Mouse (Mus musculus): ENCODE measurements around the gene Wdr63. TPM values are rescaled to one million over a fixed set of nuclear protein-coding genes. Genes with fewer than 3 reads are reported as not detected.
"Not testable (repeated sequence)": the region's sequence is repeated elsewhere in the genome, so short reads cannot be mapped to it uniquely, and the experiment has no call there.

Wdr63 gene
- total RNA-seq, 2 experiments from 2014 or later, result 0.64 TPM; not detected in 1

DNA sequence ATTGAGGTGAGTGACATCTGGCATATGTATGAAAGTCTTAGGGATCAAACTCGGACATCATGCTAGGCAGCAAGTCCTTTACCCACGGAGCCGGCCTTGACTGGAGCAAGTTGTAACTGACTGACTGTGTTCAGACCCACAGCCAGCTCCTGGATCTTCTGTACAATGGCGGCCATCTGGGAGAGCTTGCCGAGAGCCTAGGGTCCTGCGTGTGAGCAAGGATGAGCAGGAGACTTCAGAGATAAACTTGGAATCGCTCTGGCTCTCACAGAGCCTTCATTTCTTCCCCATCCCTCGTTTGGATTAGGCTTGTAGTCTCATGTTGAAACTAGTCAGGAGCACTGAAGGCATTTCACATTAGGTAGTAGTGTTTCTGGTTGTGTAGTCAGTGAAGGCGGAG, 85.7 kb downstream of the Wdr63 start:
- intact Hi-C loops (cut with DNase I), result no loop called here
- no peak for DNase-seq (ENCODE audit: low spot score in 2 of 2)

DNA sequence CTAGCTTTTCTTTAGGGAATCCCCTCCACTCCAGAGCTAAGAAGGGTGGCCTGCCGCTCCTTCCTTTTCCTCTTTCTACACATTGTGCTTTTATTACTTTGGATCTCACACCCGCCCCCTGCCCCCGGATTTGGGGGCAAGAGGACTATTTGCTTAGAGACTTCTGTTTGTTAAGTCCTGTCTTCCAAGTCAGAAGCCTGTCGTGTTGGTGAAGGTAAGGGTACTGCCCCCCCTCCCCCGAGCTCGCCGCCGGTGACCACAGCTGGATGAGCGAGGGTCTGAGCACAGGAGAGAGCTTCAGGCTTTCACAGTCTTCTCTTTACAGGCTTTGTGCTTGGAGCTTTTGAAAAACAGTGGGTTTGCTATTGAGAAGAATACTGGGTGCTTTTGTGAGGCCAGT, 90.4 kb downstream of the Wdr63 start:
- DNase-seq (ENCODE audit: low spot score in 2 of 2), result no peak
- intact Hi-C loops (cut with DNase I), result no loop called here

DNA sequence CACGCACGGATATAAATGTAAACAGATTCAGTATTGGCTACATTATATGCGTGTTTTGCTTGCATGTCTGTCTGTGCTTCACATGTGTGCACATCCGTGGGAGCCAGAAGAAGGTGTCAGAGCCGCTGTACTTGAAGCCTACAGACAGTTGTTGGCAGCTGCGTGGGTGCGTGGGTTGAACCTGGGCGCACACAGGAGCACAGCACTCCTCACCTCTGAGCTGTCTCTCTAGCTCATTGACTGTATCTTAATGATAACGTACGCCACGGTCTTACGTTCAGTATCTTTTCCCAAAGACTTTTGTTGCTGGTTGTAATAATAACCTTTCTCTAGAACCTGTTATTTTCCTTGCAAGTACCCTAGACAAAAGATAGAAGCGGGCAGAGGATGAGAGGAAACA, 91.0 kb downstream of the Wdr63 start:
- no peak for DNase-seq (ENCODE audit: low spot score in 2 of 2)
- intact Hi-C loops (cut with DNase I), result no loop called here

DNA sequence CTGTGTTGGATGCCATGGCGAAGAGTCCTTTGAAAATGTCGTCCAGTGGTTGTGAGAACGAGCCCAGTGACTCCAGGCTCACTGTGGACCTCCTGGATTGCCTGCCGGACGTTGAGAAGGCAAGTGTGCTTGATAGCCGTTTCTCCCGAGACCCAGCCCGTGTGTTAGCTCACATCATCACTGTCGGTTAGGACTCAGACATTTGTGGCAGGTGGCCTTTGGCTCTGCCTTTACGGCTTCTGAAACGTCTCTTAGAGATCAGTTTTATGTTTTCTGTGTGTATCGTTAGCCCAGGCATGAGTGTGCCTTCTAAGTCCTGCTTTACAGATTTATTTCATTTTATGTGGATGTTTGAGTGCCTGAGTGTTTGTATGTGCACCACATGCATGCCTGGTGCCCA, 93.6 kb downstream of the Wdr63 start:
- intact Hi-C loops (cut with DNase I), result no loop called here
- DNase-seq (ENCODE audit: low spot score in 2 of 2), result no peak

DNA sequence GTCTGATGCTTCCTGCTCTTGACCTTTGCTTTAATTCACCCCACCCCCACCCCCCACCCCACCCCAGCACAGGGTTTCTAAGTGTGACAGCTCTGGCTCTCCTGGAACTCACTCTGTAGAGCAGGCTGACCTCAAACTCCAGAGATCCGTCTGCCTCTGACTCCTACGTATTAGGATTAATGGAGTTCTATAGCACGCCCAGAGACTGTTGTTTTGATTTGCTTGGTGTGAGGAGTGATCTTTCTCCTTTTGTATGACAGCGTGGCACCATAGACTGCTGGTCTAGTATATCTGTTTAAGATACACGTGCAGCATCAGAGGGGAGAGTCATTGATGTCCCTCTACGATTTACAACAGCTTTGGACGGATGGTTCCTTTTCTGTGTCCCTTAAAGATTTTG, 94.4 kb downstream of the Wdr63 start:
- DNase-seq (ENCODE audit: low spot score in 2 of 2), result no peak
- intact Hi-C loops (cut with DNase I), result no loop called here

DNA sequence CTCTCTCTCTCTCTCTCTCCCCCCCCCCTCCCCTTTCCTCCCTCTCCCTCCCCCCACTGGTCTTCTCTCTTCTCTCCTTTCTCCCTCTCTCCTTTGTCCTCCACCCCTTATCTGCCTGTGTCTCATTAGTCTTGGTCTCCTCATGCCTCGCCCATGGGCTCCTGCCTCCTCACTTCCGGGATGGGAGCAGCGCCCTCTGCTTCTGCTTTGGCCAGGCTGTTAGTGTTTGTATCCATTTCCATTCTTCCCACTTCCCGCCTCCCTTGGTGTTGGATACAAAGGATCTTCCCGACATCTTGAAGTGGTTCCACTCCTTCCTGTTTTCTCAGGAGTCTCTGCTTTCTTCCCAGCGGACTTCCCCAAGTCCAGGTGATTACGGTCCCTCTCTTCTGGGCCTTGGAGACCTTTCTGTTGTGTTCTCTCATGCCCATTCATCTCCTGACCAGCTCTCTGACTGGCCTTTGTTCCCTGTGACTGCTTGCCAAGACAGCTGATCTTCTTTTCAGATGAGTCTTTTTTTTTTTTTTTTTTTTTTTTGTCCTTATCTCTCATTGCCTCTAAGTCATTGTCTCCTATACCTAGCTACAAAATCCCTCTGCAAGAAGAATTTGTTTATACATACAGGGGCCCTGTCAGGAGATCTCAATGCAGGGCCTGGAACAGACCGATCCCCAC, 96.2 kb downstream of the Wdr63 start:
- intact Hi-C loops (cut with DNase I), result no loop called here
- no peak for DNase-seq (ENCODE audit: low spot score in 2 of 2)

DNA sequence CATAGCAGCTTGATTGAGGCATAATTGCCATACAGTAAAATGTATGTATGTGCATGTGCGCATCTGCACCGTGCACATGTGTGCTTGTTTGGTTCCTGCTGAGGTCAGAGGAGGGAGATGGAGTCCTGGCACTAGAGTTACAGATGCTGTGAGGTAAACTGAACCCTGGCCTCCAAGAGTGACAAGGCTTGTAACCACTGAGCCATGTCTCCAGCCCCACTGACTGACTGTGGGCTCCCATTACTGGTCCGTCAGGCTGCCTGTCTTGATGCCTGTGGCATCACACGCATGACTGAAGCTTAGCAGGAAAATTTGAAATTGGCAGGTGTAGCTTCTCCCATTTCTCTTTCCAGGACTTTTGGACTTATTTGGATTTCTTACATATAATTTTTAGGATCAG, 97.2 kb downstream of the Wdr63 start:
- intact Hi-C loops (cut with DNase I), result no loop called here
- no peak for DNase-seq (ENCODE audit: low spot score in 2 of 2)

DNA sequence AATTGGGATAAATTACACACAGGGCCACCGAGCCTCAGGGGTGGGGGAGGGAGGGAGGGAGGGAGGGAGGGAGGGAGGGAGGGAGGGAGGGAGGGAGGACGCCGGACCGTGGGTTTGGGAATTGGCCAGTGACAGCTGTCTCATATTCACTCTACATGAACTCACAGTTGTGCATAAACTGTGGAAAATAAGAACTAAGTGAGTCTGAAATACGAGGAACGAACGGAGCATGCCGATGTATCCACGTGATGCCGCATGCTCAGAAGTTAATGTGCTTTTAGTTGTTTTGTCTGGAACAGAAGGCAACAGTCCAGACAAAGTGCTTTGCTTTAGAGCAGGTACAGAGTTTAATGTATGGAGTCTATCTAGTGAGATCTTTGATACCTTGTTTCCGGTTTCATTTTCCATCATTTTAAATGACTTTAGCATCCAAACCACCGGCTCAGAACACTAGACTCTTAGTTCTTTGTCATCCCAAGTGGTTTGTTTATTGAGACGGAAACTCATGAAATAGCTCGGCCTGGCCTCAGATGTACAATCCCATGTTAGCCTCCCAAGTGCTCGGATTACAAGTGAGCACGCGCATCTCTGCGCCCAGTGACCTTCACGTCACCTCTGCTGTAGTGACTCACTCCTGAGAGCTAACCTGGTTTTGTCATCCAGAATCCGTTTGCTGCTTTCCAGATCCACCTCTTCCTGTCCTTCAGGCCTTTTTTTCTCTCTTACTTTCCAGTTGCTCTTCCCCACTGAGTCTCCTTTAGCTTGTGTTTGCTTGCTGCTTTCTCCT, 97.9 kb downstream of the Wdr63 start:
- no peak for DNase-seq (ENCODE audit: low spot score in 2 of 2)
- intact Hi-C loops (cut with DNase I), result no loop called here

DNA sequence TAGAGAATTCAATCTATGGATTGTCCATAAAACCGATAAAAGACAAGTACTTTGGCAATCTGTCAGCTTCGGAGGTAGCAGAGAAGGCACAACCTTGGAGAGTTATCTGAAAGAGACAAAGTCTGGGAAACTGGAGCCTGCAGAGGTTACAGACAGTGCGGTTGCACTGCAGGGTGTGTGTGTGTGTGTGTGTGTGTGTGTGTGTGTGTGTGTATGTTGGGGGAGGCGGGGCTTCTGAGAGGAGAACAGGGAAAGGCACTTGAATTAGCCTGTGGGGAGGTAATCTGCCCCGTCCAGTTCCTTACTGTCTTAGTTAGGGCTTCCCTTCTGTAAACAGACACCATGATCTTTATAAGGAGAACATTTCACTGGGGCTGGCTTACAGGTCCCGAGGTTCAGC, 100.1 kb downstream of the Wdr63 start:
- no peak for DNase-seq (ENCODE audit: low spot score in 2 of 2)
- intact Hi-C loops (cut with DNase I), result no loop called here

DNA sequence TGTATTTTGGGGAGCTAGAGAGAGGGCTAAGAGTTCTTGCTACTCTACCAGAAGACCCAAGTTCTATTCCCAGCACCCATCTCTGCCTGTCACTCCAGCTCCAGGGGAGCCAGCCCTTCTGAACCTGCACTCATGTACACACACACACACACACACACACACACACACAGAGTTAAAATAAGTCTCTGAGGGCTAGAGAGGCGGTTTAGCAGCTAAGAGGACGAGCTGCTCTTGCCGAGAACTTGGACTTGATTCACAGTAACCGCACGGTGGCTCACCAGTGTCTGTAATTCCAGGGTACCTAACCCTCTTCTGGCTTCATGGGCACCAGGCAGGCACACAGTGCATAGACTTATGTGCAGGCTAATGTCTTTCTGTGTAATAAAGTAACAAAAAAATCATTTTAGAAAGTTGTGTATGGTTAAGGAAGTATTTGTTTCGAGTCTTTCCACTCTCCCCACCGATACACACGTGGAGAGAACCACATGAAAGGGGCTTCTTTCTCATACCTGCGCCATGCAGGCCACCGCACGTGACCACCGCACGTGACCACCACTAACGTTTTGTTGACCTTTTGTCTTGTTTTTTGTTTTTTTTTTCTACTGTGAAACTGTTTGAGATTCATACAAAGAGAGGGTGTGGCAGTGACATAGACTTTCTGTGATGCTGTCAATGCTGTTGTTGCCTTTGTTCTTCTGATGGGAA, 103.4 kb downstream of the Wdr63 start:
- no peak for DNase-seq (ENCODE audit: low spot score in 2 of 2)
- intact Hi-C loops (cut with DNase I), result no loop called here

DNA sequence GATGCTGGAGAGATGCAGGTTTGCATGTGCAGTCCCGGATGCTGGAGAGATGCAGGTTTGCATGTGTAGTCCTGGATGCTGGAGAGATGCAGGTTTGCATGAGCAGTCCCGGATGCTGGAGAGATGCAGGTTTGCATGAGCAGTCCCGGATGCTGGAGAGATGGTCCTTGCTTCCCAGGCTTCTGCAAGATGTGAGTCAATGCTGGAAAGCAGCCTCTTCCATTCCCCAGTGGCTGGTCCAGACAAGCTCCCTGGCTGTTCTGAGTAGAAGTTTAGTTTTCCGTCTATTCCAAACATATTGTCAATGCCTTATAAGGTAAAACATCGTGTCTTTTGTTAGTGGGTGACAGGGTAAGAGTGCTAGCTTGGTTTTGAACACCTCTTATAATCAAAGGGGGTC, 111.4 kb downstream of the Wdr63 start:
- intact Hi-C loops (cut with DNase I); DNase-seq (ENCODE audit: low spot score in 2 of 2): not testable (repeated sequence)

DNA sequence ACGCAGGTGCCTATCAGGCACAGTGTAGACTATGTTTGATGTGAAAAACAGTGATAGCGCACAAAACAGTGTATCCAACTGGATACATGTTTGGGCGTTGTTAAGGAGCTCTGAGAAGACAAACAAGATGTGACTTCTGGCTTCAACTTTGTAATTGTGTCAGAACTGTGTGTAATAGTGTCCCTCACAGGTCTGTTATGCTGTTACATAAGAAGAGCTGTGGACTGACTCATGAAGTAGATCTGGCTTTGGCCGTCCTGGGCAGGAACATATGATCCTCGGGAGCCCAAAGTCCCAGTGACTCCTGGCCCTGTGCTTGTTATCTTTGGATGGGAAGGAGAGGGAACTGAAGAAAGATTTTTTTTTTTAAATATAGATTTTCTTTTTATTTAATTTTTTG, 112.4 kb downstream of the Wdr63 start:
- intact Hi-C loops (cut with DNase I), result no loop called here
- no peak for DNase-seq (ENCODE audit: low spot score in 2 of 2)

DNA sequence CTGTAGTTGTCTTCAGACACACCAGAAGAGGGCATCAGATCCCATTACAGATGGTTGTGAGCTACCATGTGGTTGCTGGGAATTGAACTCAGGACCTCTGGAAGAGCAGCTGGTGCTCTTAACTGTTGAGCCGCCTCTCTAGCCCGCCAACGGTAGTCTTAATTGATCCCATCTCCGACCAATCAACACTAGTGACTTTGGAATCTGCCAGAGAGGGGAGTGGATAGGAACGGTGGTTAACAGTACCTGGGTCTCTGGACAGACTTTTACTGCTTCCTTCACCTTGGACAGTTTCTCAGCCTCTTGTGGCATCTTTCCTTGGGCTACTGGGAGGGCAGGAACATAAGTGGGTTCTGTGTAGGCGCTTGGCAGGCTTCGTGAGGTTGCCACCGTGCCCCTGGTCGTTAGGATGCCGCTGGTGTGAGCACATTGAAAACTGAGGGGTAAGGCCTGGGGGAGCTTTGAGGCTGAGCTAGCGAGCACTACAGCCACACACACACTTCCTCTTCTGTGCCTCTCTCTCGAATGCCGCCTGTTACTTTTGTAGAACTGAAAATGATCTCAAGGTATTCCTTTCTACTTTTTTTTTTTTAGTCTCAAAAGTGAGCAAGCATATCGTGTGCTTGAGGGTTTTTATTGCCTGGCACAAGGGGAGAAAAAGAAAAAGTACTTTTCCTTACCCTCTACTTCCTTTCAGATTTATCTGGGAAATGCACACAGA, 114.3 kb downstream of the Wdr63 start:
- DNase-seq (ENCODE audit: low spot score in 2 of 2), result no peak
- intact Hi-C loops (cut with DNase I), result no loop called here

DNA sequence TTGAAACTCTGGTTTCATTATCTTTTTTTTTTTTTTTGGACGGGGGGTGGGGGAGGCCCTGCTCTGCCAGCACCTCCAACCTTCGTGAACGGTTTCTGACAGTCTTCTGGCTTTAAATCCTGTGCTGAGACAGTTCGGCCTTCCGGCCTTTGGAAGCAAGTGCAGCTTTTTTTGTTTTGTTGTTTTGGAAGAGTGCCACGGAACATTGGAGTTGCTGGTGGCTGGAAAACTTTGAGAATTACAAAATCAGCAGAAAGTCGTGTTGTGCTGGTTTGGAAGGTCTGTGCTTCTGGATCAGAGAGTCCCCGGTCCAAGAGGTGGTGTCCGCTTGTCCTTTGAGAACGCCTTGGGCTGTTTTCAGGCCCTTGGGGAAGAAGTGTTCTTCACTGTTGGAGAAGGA, 115.1 kb downstream of the Wdr63 start:
- peak in 1 of 2 experiments; percentile 4 for DNase-seq (ENCODE audit: low spot score in 2 of 2)

DNA sequence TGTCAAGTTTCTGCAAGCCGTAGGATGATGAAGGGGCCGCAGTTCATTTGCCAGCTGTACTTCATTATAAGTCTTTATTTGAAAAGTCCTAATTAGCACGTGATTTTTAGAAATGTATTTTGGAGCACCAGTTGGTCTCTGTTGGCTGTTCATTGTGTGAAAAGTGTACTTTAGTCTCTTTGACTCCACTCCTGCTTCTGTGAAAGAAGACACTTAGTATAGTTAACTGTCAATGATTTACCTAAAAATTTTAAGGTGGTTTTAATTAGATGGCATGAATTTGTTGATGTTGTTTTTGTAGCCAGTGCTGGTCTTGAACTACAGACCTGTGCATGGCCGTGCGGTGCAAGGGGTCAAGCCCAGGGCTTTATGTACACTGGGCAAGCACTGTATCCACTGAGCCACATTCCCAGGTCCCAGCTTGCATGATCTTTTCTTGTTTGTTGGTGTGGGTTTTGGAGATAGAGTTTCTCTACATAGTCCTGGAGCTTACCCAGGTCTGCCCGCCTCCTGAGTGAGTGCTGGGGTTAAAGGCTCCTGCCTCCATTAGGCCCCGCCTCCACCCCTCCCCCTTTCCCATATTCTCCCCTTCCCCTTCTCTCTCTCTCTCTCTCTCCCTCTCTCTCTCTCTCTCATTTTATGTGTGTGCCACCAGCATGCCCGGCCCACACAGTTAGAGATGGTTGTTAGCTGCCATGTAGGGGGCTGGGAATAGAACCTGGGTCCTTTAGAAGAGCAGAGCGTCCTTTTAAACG, 115.8 kb downstream of the Wdr63 start:
- intact Hi-C loops (cut with DNase I), result no loop called here
- DNase-seq (ENCODE audit: low spot score in 2 of 2), result no peak

More for the DNA sequence above, 115.1 kb downstream of the Wdr63 start:
- intact Hi-C loops (cut with DNase I), result no loop called here

DNA sequence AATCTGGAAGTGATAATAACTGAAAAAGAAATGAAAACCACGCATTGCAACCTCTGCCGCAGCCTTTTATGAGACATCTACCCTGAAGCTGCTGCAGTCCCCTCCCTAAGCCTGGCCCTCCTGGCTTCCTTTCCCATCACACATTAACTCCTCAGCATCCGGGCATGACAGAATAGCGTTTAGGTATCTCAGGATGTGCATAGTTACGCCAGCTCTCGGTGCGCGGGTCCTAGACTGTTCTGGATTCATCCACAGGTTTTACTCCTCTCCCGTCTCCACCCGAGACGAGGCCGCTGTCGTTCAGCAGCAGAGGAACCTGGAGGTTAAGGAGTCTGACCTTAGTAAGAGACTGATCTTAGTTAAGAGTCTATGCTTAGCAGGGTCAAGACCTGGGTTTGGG, 116.8 kb downstream of the Wdr63 start:
- intact Hi-C loops (cut with DNase I), result no loop called here
- DNase-seq (ENCODE audit: low spot score in 2 of 2), result no peak

Data from left cerebral cortex, postnatal 36 days (tissue).